Comparison of ENCODE assay signal across 1 mouse cellular context in the genomic region with DNA sequence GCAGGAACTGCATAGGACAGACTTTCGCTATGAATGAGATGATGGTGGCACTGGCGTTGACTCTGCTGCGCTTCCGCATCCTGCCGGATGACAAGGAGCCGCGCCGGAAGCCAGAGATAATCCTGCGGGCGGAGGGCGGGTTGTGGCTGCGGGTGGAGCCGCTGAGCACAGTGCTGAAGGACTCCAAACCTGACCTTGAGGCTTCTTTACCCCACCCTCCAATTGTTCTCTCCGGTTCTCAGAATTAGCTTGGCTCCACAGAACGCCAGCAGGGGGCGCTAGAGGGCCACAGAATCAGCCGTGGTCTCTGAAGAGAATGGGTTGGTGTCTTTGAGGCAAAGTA.
TF ChIP-seq lines count a peak whose summit lies in the region.

No protein-coding gene starts in this region.

TF ChIP-seq in myocyte, 11 proteins besides CTCF, POLR2A, EP300 and RAD21 (continued from another document):
- no peak for TF ChIP-seq TCF3 (IDR thresholded peaks at IDR 0.05; ENCODE audit: insufficient read length, low read depth)
